Mouse (Mus musculus) kidney, embryonic 15.5 days (tissue): ENCODE measurements at regions not wholly inside any gene's neighbourhood (a gene's known extent, or its start where the extent isn't known, plus 50 kb on each side); places are given as distances from the start of the nearest gene placed in this dataset.
A peak's percentile ranks its signal among the peaks of the same experiment; 100 is the strongest.

ENCODE experiments used
- ATAC-seq: fragments of 200-750 bp; cut with Nextera tagmentation; replicated peaks from 2 replicates; pipeline ENCODE4 v1.8.0; 2017; ENCODE audit warnings: moderate TSS enrichment; ENCODE audit not compliant: low FRiP score
- H3K27ac ChIP-seq: fragments of 300-500 bp; sonication (generic); 2 replicates; pipeline ENCODE4 v1.5.1; 2015; ENCODE audit warnings: mild to moderate bottlenecking, inconsistent platforms
- H3K27me3 ChIP-seq: fragments of 300-500 bp; sonication (generic); 2 replicates; pipeline ENCODE4 v1.6.1; 2015; ENCODE audit warnings: inconsistent platforms
- H3K36me3 ChIP-seq: fragments of 300-500 bp; sonication (generic); 2 replicates; pipeline ENCODE4 v1.6.1; 2015; ENCODE audit warnings: inconsistent platforms
- H3K4me1 ChIP-seq: fragments of 300-500 bp; sonication (generic); 2 replicates; pipeline ENCODE4 v1.6.1; 2015; ENCODE audit warnings: inconsistent platforms
- H3K4me2 ChIP-seq: fragments of 300-500 bp; sonication (generic); 2 replicates; pipeline ENCODE4 v1.6.1; 2015; ENCODE audit warnings: moderate library complexity, mild to moderate bottlenecking, inconsistent platforms
- H3K4me3 ChIP-seq: fragments of 300-500 bp; sonication (generic); replicated peaks from 2 replicates; pipeline ENCODE4 v1.5.1; 2015; ENCODE audit warnings: mild to moderate bottlenecking, inconsistent platforms
- H3K9ac ChIP-seq: fragments of 300-500 bp; sonication (generic); 2 replicates; pipeline ENCODE4 v1.6.1; 2015; ENCODE audit warnings: mild to moderate bottlenecking, inconsistent platforms
- H3K9me3 ChIP-seq: fragments of 300-500 bp; sonication (generic); replicated peaks from 2 replicates; pipeline ENCODE4 v1.6.1; 2016; ENCODE audit warnings: inconsistent platforms
- WGBS: fragments of 180-500 bp; shearing (Covaris S2); methylation state at CpG from one replicate; pipeline ENCODE4 v1.1.7; 2015; ENCODE audit warnings: mixed read lengths; 5-methylcytosine and 5-hydroxymethylcytosine counted together

DNA sequence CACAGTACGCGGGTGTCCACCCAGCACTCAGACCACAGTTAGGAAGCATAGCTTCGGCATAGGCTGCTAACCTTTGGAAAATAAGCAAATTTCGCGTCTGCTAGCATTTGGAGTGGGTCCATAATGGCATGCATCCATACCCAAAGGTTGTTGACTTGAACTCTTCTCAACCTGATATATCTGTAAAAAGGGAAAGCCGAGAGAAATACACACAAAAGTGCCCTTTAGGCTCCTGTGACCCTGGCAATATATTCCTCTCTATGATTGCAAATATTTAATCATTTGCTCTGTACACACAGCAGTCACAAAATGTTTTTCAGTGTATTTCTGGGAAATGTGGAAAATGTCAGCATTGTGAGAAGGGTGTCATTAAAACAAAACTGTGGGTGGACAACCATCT is 347.1 kb downstream of the Tfec start:
- ATAC-seq: no peak
- no peaks in the 10 kb centered on the region for H3K36me3 ChIP-seq
- H3K4me3 ChIP-seq: no peak overlapping the region
- H3K27ac ChIP-seq: no peak overlapping the region
- WGBS: 89% methylated on average over 6 of the region's 6 CpGs
- H3K27me3 ChIP-seq: no peaks in the 10 kb centered on the region
- no peaks in the 10 kb centered on the region for H3K9me3 ChIP-seq
- H3K9ac ChIP-seq: no peak overlapping the region
- H3K4me1 ChIP-seq: no peaks in the 10 kb centered on the region
- no peak overlapping the region for H3K4me2 ChIP-seq

- Histone ChIP-seq H3K36me3 (no peaks in the 10 kb centered on the region), H3K4me3 (no peak overlapping the region), H3K9me3 (no peaks in the 10 kb centered on the region), H3K27ac (no peak overlapping the region), H3K4me2 (no peak overlapping the region), H3K9ac (no peak overlapping the region), H3K27me3 (no peaks in the 10 kb centered on the region), H3K4me1 (no peaks in the 10 kb centered on the region)
- ATAC-seq: no peak
- 78% methylated on average over 9 of the region's 9 CpGs for WGBS
Observed at GRCm38 (mm10) chr6:16550445-16550844, 347.8 kb downstream of the Tfec start.

GRCm38 (mm10) chr6:16514054-16514453 is 384.2 kb downstream of the Tfec start:
- Histone ChIP-seq H3K9me3 (no peaks in the 10 kb centered on the region; the same call in 1 of the 2 replicates), H3K4me3 (no peak overlapping the region), H3K27ac (no peak overlapping the region), H3K4me1 (no peaks in the 10 kb centered on the region), H3K9ac (no peak overlapping the region), H3K36me3 (no peaks in the 10 kb centered on the region), H3K4me2 (no peak overlapping the region), H3K27me3 (no peaks in the 10 kb centered on the region)
- 67% methylated on average over 1 of the region's 1 CpGs for WGBS
- no peak for ATAC-seq

DNA sequence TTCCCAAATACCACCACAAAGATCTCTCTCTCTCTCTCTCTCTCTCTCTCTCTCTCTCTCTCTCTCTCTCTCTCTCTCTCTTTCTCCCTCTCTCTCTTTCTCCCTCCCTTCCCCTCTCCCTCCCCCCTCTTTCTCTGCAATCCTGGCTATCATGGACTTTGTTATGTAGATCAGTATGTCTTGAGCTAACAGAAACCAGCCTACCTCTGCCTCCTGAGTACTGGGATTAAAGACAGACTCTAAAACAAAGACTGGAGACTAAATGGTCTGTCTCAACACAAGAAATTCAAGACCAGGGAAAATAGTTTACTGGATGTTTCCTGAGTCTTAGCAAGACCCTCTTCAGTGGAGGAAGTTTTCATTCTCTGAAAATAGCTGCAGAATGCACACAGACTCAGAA is 384.7 kb downstream of the Tfec start:
- H3K36me3 ChIP-seq: no peaks in the 10 kb centered on the region
- no peak for ATAC-seq

GRCm38 (mm10) chr6:16503836-16504235 is 394.4 kb downstream of the Tfec start:
- H3K9me3 ChIP-seq: no peaks in the 10 kb centered on the region
- WGBS: 69% methylated on average over 4 of the region's 4 CpGs
- peak; percentile 70 for ATAC-seq
- H3K36me3 ChIP-seq: no peaks in the 10 kb centered on the region
- H3K4me3 ChIP-seq: no peak overlapping the region
- H3K27me3 ChIP-seq: no peaks in the 10 kb centered on the region
- no peak overlapping the region for H3K9ac ChIP-seq
- H3K4me1 ChIP-seq: no peaks in the 10 kb centered on the region
- H3K4me2 ChIP-seq: no peak overlapping the region
- no peak overlapping the region for H3K27ac ChIP-seq

More for the DNA sequence above, 384.7 kb downstream of the Tfec start:
- no peaks in the 10 kb centered on the region for H3K4me1 ChIP-seq
- H3K27me3 ChIP-seq: no peaks in the 10 kb centered on the region
- H3K4me2 ChIP-seq: no peak overlapping the region
- H3K9me3 ChIP-seq: no peaks in the 10 kb centered on the region; the same call in 1 of the 2 replicates
- no peak overlapping the region for H3K4me3 ChIP-seq
- H3K9ac ChIP-seq: no peak overlapping the region
- H3K27ac ChIP-seq: no peak overlapping the region

- Histone ChIP-seq H3K36me3 (no peaks in the 10 kb centered on the region), H3K4me2 (no peak overlapping the region), H3K9me3 (no peaks in the 10 kb centered on the region), H3K27ac (no peak overlapping the region), H3K4me3 (no peak overlapping the region), H3K27me3 (no peaks in the 10 kb centered on the region), H3K9ac (no peak overlapping the region), H3K4me1 (no peaks in the 10 kb centered on the region)
- no peak for ATAC-seq
- 78% methylated on average over 8 of the region's 8 CpGs for WGBS
Observed at GRCm38 (mm10) chr6:16487015-16487630, 411.1 kb downstream of the Tfec start.

DNA sequence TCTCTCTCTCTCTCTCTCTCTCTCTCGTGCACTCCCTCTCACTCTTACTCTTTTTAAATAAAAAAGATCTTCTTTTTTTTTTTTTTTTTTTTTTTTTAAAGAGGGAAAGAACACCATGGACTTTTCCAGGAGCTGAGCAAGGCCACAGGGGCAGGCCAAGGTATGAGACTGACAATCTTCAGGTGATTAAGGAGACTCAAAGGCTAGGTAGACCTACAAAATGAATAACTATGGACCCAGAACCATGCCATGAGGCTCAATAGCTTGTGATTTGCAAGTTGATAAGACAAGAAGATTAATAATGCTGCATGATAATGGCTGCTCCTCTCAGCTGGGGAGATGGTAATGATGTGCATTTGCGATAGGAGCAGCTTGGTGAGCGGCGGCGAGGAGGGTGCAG is 414.9 kb downstream of the Tfec start:
- Histone ChIP-seq H3K27ac (no peak overlapping the region), H3K4me3 (no peak overlapping the region), H3K36me3 (no peaks in the 10 kb centered on the region), H3K9me3 (no peaks in the 10 kb centered on the region), H3K9ac (no peak overlapping the region), H3K4me2 (no peak overlapping the region), H3K27me3 (no peaks in the 10 kb centered on the region), H3K4me1 (no peaks in the 10 kb centered on the region)
- WGBS: 79% methylated on average over 5 of the region's 5 CpGs
- ATAC-seq: no peak

DNA sequence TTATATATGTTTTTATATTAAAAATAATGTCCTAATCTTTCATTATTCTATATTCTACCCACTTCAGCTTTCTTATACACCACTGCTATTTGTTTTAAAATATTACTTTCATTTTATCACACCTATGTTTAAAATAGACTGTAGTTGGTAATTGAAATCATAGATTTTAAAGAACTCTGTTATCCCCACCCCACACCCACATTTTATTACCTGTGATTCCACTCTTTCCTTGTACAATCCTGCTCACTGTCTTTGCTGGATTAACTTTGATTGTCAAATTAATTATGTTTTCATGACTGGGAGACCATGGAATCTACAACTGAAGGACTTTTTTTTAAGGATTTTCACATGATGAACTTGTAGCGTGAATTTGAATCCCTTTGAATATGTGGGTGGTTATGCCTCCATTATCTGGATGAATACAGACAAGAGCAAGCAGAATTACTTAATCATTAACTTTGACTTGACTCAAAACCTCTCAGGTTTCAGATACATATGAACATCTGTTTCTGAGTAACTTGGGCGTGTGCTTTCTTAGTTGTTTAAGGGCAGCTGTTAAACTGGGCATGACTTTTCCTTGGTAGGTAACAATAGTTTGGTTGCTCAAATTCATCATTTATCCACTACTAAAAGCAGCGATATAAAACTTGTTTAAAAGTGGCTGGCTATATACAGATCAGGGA is 429.4 kb downstream of the Tfec start:
- no peaks in the 10 kb centered on the region for H3K4me1 ChIP-seq
- no peak for ATAC-seq
- 78% methylated on average over 3 of the region's 3 CpGs for WGBS
- no peaks in the 10 kb centered on the region for H3K27me3 ChIP-seq
- H3K4me2 ChIP-seq: no peak overlapping the region
- no peak overlapping the region for H3K9ac ChIP-seq
- no peaks in the 10 kb centered on the region for H3K36me3 ChIP-seq
- H3K9me3 ChIP-seq: no peaks in the 10 kb centered on the region
- no peak overlapping the region for H3K4me3 ChIP-seq
- no peak overlapping the region for H3K27ac ChIP-seq

GRCm38 (mm10) chr6:16458279-16458678 is 440.0 kb downstream of the Tfec start:
- WGBS: 83% methylated on average over 3 of the region's 3 CpGs
- no peaks in the 10 kb centered on the region for H3K27me3 ChIP-seq
- no peaks in the 10 kb centered on the region for H3K4me1 ChIP-seq
- ATAC-seq: no peak
- H3K9me3 ChIP-seq: no peaks in the 10 kb centered on the region
- no peak overlapping the region for H3K9ac ChIP-seq
- H3K4me3 ChIP-seq: no peak overlapping the region
- H3K4me2 ChIP-seq: no peak overlapping the region
- no peaks in the 10 kb centered on the region for H3K36me3 ChIP-seq
- no peak overlapping the region for H3K27ac ChIP-seq
